In the genomic region with DNA sequence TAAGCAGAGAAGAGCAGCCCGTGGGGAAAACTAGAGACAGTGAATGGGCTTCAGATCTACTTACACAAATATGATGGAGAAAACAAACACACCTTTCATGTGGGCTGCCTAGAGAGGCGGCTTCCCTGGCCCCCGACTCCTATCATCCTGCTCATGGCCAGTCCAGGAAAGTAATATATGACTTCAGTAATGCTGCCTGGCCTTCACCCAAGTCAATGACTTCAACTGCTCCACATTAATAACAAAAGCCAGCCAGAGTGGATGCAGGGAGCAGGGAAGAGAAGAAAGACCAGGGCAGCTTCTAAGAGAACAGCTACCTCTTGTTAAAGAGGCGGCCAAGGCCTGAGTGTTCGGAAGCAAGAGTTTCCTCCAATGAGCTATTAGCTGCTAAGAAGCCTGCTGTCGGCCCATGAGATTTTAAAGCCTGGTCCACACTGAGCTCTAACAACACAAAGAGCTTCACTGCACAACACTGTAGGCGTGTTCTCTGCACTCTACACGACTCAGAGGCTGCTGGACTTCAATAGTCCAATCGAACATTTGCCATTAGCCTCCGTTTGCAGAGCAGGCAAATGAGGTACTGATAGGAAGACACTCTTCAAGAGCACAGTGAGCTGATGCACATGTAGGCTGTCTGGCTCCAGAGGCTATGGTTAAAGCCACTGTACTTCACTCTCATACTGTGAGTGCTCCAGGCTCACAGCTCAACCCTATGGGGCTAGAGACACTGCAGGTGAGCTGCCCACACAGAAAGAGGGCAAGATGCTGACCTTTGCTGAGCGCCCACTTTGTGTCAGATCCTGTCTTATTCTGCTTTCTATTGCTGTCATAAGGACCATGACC, we compare ENCODE assay signal across 9 mouse cellular contexts. TPM values are rescaled to one million over a fixed set of nuclear protein-coding genes. Genes with fewer than 3 reads are reported as not detected.
DNase-seq lines count a peak whose midpoint lies in the region; ATAC-seq and TF ChIP-seq lines count a peak whose summit lies in the region.
"Had no signal": no experiment of that assay in that cellular context is flagged by ENCODE, and none has a peak within 500 bp of the region (broad histone marks: within the 10 kb centered on the region; RNA-seq: fewer than 3 reads in every experiment).

No protein-coding gene starts in this region.

- H3K79me2 ChIP-seq in heart, adult 2 months (replicated peaks; ENCODE audit: control insufficient read depth, insufficient read depth, low read length) = peaks cover 6% of the 10 kb centered on the region

- TF ChIP-seq EP300 in heart, adult 2 months (IDR thresholded peaks at IDR 0.05; ENCODE audit: insufficient read depth, low read depth, low read length) = no peak

- H3K4me1 ChIP-seq in heart, adult 2 months (ENCODE audit: control insufficient read depth, insufficient read depth, low read length) = peaks cover 27% of the 10 kb centered on the region
- peaks cover 71% of the 10 kb centered on the region for H3K4me1 ChIP-seq in heart, embryonic 12.5 days (replicated peaks)

- TF ChIP-seq CTCF in heart, adult 2 months (IDR thresholded peaks at IDR 0.05) = no peak

- TF ChIP-seq POLR2A in heart, adult 2 months (IDR thresholded peaks at IDR 0.05; ENCODE audit: insufficient read depth, low read depth, low read length) = no peak

- WGBS in heart, adult 2 months = 30% methylated on average over 11 of the region's 11 CpGs
- 58% methylated on average over 11 of the region's 11 CpGs for WGBS in heart, embryonic 12.5 days

- no peak; the same call in 1 of the 2 replicates for ATAC-seq in heart, embryonic 12.5 days (ENCODE audit: insufficient number of reproducible peaks, low FRiP score)

- intact Hi-C loops in heart, adult 2 months (cut with DNase I) = no loop called here
- intact Hi-C loops in left cerebral cortex, postnatal 14 days (cut with DNase I) = no loop called here

- no peaks in the 10 kb centered on the region for H3K27me3 ChIP-seq in heart, adult 2 months (ENCODE audit: control insufficient read depth, insufficient read depth, low read length)
- H3K27me3 ChIP-seq in heart, embryonic 12.5 days (replicated peaks) = no peaks in the 10 kb centered on the region
- H3K27me3 ChIP-seq: liver, embryonic 13.5 days had no signal

- no peak for DNase-seq in heart, adult 2 months
- DNase-seq in heart, adult 9 months (ENCODE audit: low spot score in 2 of 2) = no peak
- DNase-seq in R1 (ENCODE audit: low read depth, low spot score) (peak; percentile 40), adipocyte (ENCODE audit: low spot score) (no peak)
- peak; percentile 62 for DNase-seq in lung, postnatal 10 days
- no peak for DNase-seq in thymus, postnatal 36 days
- no peak for DNase-seq in left cerebral cortex, postnatal 14 days (ENCODE audit: low spot score in 2 of 2)
- DNase-seq: liver, embryonic 13.5 days had no signal

- H3K4me2 ChIP-seq in heart, embryonic 12.5 days = peak overlapping the region; percentile 37
- H3K4me2 ChIP-seq: liver, embryonic 13.5 days had no signal

- H3K36me3 ChIP-seq in heart, adult 2 months (ENCODE audit: control insufficient read depth, insufficient read depth, low read length) = peaks cover 17% of the 10 kb centered on the region
- no peaks in the 10 kb centered on the region for H3K36me3 ChIP-seq in heart, embryonic 12.5 days

- no peak overlapping the region for H3K4me3 ChIP-seq in heart, adult 2 months
- no peak overlapping the region for H3K4me3 ChIP-seq in heart, embryonic 12.5 days
- H3K4me3 ChIP-seq: liver, embryonic 13.5 days had no signal

- peak overlapping the region; percentile 63 for H3K27ac ChIP-seq in heart, adult 2 months
- H3K27ac ChIP-seq in heart, embryonic 12.5 days (ENCODE audit: poor library complexity, severe bottlenecking) = peak overlapping the region; percentile 74
- H3K27ac ChIP-seq: liver, embryonic 13.5 days had no signal

- H3K9ac ChIP-seq in heart, adult 2 months (ENCODE audit: low read depth, low read length) = no peak overlapping the region
- H3K9ac ChIP-seq in heart, embryonic 12.5 days = peak overlapping the region; percentile 34; the same call in 1 of the 2 replicates
- H3K9ac ChIP-seq: liver, embryonic 13.5 days had no signal

- H3K9me3 ChIP-seq in heart, embryonic 12.5 days (replicated peaks) = no peaks in the 10 kb centered on the region
- H3K9me3 ChIP-seq: liver, embryonic 13.5 days had no signal

RNA-seq across cellular contexts. Expression of a gene that starts 49.4 kb away (rescaled TPM):
- 10 to 100 TPM; 38.3 to 40.2 TPM for total RNA-seq in heart, adult 2 months (2021)
- 32.6 and 55.3 TPM in 2 replicates for polyA plus RNA-seq in heart, adult 2 months (2012; rRNA removed)
- 42.5 and 44.8 TPM in 2 replicates for polyA plus RNA-seq in heart, embryonic 12.5 days (2016; fragmentation: Nextera tagmentation; extraction: Ambion mirVana)
- 10 to 100 TPM; 12.3 to 14.9 TPM for total RNA-seq in left cerebral cortex, postnatal 14 days (2021)

Comparison
In these comparisons a context has a peak if more than half of its experiments do, and no peak if none do; other contexts are left out.
1. DNase-seq: peak in R1 (single experiment) and lung, postnatal 10 days (single experiment); none in heart, adult 2 months (0 of 2), heart, adult 9 months (0 of 2), thymus, postnatal 36 days (0 of 2), left cerebral cortex, postnatal 14 days (0 of 2) and adipocyte (single experiment).